In the genomic region with DNA sequence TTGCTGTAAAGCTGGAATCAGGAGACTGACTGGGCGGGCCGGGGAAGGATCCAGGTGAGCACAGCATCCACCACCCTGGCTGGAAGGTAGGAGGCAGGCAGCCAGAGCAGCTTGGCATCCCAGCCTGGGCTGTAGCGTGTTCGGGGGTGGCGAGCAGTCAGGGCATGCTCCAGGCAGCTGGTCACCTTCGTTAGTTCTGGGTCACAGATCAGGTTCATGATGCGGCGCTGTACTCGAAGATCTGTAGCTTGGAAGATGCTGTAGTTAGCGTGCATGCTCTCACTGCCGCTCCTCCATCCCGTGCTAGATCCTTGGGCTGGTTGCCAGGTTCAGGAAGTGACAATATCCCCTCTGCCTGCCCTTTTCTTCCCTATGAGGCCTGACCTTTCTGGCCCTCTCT, we compare ENCODE assay signal across 9 mouse cellular contexts. TPM values are rescaled to one million over a fixed set of nuclear protein-coding genes. Genes with fewer than 3 reads are reported as not detected.
A peak's percentile ranks its signal among the peaks of the same experiment; 100 is the strongest.
DNase-seq lines count a peak whose midpoint lies in the region; ATAC-seq lines count a peak whose summit lies in the region.
"Had no signal": no experiment of that assay in that cellular context is flagged by ENCODE, and none has a peak within 500 bp of the region (broad histone marks: within the 10 kb centered on the region; RNA-seq: fewer than 3 reads in every experiment).

No protein-coding gene starts in this region.

- H3K36me3 ChIP-seq in forebrain, embryonic 14.5 days (ENCODE audit: control insufficient read depth, insufficient read depth, low read length), result peaks cover 13% of the 10 kb centered on the region; the same call in 1 of the 2 replicates
- 0 out of 2 replicates have a peak, but pooled peaks cover 7% of the 10 kb centered on the region for H3K36me3 ChIP-seq in forebrain, embryonic 15.5 days
- no peaks in the 10 kb centered on the region for H3K36me3 ChIP-seq in hindbrain, embryonic 11.5 days (ENCODE audit: control insufficient read depth, insufficient read depth, low read length)

- peak; percentile 3; the same call in 1 of the 2 replicates for ATAC-seq in forebrain, embryonic 14.5 days
- no peak for ATAC-seq in forebrain, embryonic 15.5 days (replicated peaks)
- ATAC-seq in hindbrain, embryonic 11.5 days (ENCODE audit: low FRiP score), result no peak

- WGBS in forebrain, embryonic 14.5 days, result 85% methylated on average over 12 of the region's 12 CpGs
- WGBS in forebrain, embryonic 15.5 days, result 79% methylated on average over 12 of the region's 12 CpGs
- 77% methylated on average over 12 of the region's 12 CpGs for WGBS in hindbrain, embryonic 11.5 days

- H3K27ac ChIP-seq in forebrain, embryonic 14.5 days (ENCODE audit: low read depth, low read length), result no peak overlapping the region
- no peak overlapping the region for H3K27ac ChIP-seq in forebrain, embryonic 15.5 days (replicated peaks)
- no peak overlapping the region for H3K27ac ChIP-seq in hindbrain, embryonic 11.5 days (ENCODE audit: low read depth, low read length)

- H3K4me1 ChIP-seq in forebrain, embryonic 14.5 days (ENCODE audit: control insufficient read depth, insufficient read depth, low read length), result no peaks in the 10 kb centered on the region
- peaks cover 16% of the 10 kb centered on the region for H3K4me1 ChIP-seq in forebrain, embryonic 15.5 days
- H3K4me1 ChIP-seq in hindbrain, embryonic 11.5 days (replicated peaks; ENCODE audit: control insufficient read depth, insufficient read depth, low read length), result 0 out of 2 replicates have a peak, but pooled peaks cover 2% of the 10 kb centered on the region

- intact Hi-C loops in left cerebral cortex, postnatal 4 days (cut with DNase I), result no loop called here

- no peaks in the 10 kb centered on the region; the same call in 1 of the 2 replicates for H3K27me3 ChIP-seq in forebrain, embryonic 14.5 days (replicated peaks; ENCODE audit: control insufficient read depth, insufficient read depth, low read length)
- no peaks in the 10 kb centered on the region for H3K27me3 ChIP-seq in forebrain, embryonic 15.5 days
- H3K27me3 ChIP-seq in hindbrain, embryonic 11.5 days (ENCODE audit: control insufficient read depth, insufficient read depth, low read length), result no peaks in the 10 kb centered on the region; the same call in 1 of the 2 replicates
- H3K27me3 ChIP-seq: limb, embryonic 13.5 days had no signal

- H3K9me3 ChIP-seq in forebrain, embryonic 14.5 days (replicated peaks; ENCODE audit: control insufficient read depth, low read length), result no peaks in the 10 kb centered on the region
- H3K9me3 ChIP-seq in forebrain, embryonic 15.5 days, result no peaks in the 10 kb centered on the region
- no peaks in the 10 kb centered on the region for H3K9me3 ChIP-seq in hindbrain, embryonic 11.5 days (ENCODE audit: control insufficient read depth, low read length)
- H3K9me3 ChIP-seq: limb, embryonic 13.5 days had no signal

- H3K4me3 ChIP-seq in forebrain, embryonic 14.5 days (ENCODE audit: low read depth, low read length), result no peak overlapping the region
- no peak overlapping the region for H3K4me3 ChIP-seq in forebrain, embryonic 15.5 days
- H3K4me3 ChIP-seq in hindbrain, embryonic 11.5 days (ENCODE audit: low read depth, low read length), result no peak overlapping the region
- H3K4me3 ChIP-seq: limb, embryonic 13.5 days had no signal

- no peak for DNase-seq in forebrain, embryonic 14.5 days (ENCODE audit: low spot score)
- DNase-seq in left cerebral cortex, postnatal 4 days, result peak; percentile 43
- DNase-seq in left cerebral cortex, adult 9 months (ENCODE audit: low spot score in 2 of 2), result no peak
- DNase-seq in MN1 (ENCODE audit: low spot score), result peak; percentile 52
- peak; percentile 48 for DNase-seq in kidney, postnatal 10 days
- DNase-seq in hindbrain, embryonic 11.5 days (ENCODE audit: low spot score), result no peak

- H3K9ac ChIP-seq in forebrain, embryonic 14.5 days (ENCODE audit: low read length), result no peak overlapping the region
- no peak overlapping the region for H3K9ac ChIP-seq in forebrain, embryonic 15.5 days (replicated peaks)
- H3K9ac ChIP-seq in hindbrain, embryonic 11.5 days (ENCODE audit: low read depth, low read length), result no peak overlapping the region

- H3K4me2 ChIP-seq in forebrain, embryonic 14.5 days (ENCODE audit: low read length), result no peak overlapping the region
- H3K4me2 ChIP-seq in forebrain, embryonic 15.5 days (replicated peaks), result no peak overlapping the region
- H3K4me2 ChIP-seq in hindbrain, embryonic 11.5 days (replicated peaks; ENCODE audit: low read depth, low read length), result no peak overlapping the region
- H3K4me2 ChIP-seq: limb, embryonic 13.5 days had no signal

RNA-seq across cellular contexts. Expression of a gene that starts 9.0 kb away (rescaled TPM):
- 8.8 and 9.9 TPM in 2 replicates for polyA plus RNA-seq in forebrain, embryonic 14.5 days (2014; fragmentation: Nextera tagmentation; extraction: Ambion mirVana)
- 11.7 and 12.6 TPM in 2 replicates for polyA plus RNA-seq in forebrain, embryonic 15.5 days (2015; fragmentation: Nextera tagmentation; extraction: Ambion mirVana)
- 1 to 10 TPM; 5.4 to 6.1 TPM for total RNA-seq in left cerebral cortex, postnatal 4 days (2021)
- 11.6 and 12.1 TPM in 2 replicates for polyA plus RNA-seq in hindbrain, embryonic 11.5 days (2014; fragmentation: Nextera tagmentation; extraction: Ambion mirVana)

RNA-seq across cellular contexts. Expression of a gene that starts 10.1 kb away (rescaled TPM):
- 244 and 295 TPM in 2 replicates for polyA plus RNA-seq in forebrain, embryonic 14.5 days (2014; fragmentation: Nextera tagmentation; extraction: Ambion mirVana)
- polyA plus RNA-seq in forebrain, embryonic 15.5 days (2015; fragmentation: Nextera tagmentation; extraction: Ambion mirVana), result 230 and 251 TPM in 2 replicates
- 10 to 100 TPM; 90.7 to 91.9 TPM for total RNA-seq in left cerebral cortex, postnatal 4 days (2021)
- polyA plus RNA-seq in hindbrain, embryonic 11.5 days (2014; fragmentation: Nextera tagmentation; extraction: Ambion mirVana), result 260 and 269 TPM in 2 replicates

RNA-seq across cellular contexts. Expression of a gene that starts 12.9 kb away (rescaled TPM):
- 122 and 126 TPM in 2 replicates for polyA plus RNA-seq in forebrain, embryonic 14.5 days (2014; fragmentation: Nextera tagmentation; extraction: Ambion mirVana)
- polyA plus RNA-seq in forebrain, embryonic 15.5 days (2015; fragmentation: Nextera tagmentation; extraction: Ambion mirVana), result 125 and 142 TPM in 2 replicates
- 10 to 100 TPM; 52.7 to 64.3 TPM for total RNA-seq in left cerebral cortex, postnatal 4 days (2021)
- polyA plus RNA-seq in hindbrain, embryonic 11.5 days (2014; fragmentation: Nextera tagmentation; extraction: Ambion mirVana), result 215 and 216 TPM in 2 replicates

RNA-seq across cellular contexts. Expression of a gene that starts 19.9 kb away (rescaled TPM):
- polyA plus RNA-seq in forebrain, embryonic 14.5 days (2014; fragmentation: Nextera tagmentation; extraction: Ambion mirVana), result 1.3 and 1.8 TPM in 2 replicates
- 2.1 TPM in 2 replicates for polyA plus RNA-seq in forebrain, embryonic 15.5 days (2015; fragmentation: Nextera tagmentation; extraction: Ambion mirVana)
- 1 to 10 TPM; 8.9 to 9.1 TPM for total RNA-seq in left cerebral cortex, postnatal 4 days (2021)
- 1.7 and 3.0 TPM in 2 replicates for polyA plus RNA-seq in hindbrain, embryonic 11.5 days (2014; fragmentation: Nextera tagmentation; extraction: Ambion mirVana)

RNA-seq across cellular contexts. Expression of a gene that starts 22.2 kb away (rescaled TPM):
- polyA plus RNA-seq in forebrain, embryonic 14.5 days (2014; fragmentation: Nextera tagmentation; extraction: Ambion mirVana), result 6.0 and 6.3 TPM in 2 replicates
- 7.5 and 8.7 TPM in 2 replicates for polyA plus RNA-seq in forebrain, embryonic 15.5 days (2015; fragmentation: Nextera tagmentation; extraction: Ambion mirVana)
- 10 to 100 TPM; 18.8 to 20.1 TPM for total RNA-seq in left cerebral cortex, postnatal 4 days (2021)
- 10.5 and 11.5 TPM in 2 replicates for polyA plus RNA-seq in hindbrain, embryonic 11.5 days (2014; fragmentation: Nextera tagmentation; extraction: Ambion mirVana)
- total RNA-seq: megakaryocyte progenitor cell, adult 5-6 weeks had no signal

Comparison
In these comparisons a context has a peak if more than half of its experiments do, and no peak if none do; other contexts are left out.
1. DNase-seq: peak in left cerebral cortex, postnatal 4 days (single experiment), MN1 (single experiment) and kidney, postnatal 10 days (single experiment); none in forebrain, embryonic 14.5 days (single experiment), left cerebral cortex, adult 9 months (0 of 2) and hindbrain, embryonic 11.5 days (single experiment).